Mouse (Mus musculus): ENCODE measurements around the gene Sdccag8. TPM values are rescaled to one million over a fixed set of nuclear protein-coding genes. Genes with fewer than 3 reads are reported as not detected.

The Sdccag8 gene
- polyA plus RNA-seq, 1 experiment from 2014 or later, result 18.2 TPM

DNA sequence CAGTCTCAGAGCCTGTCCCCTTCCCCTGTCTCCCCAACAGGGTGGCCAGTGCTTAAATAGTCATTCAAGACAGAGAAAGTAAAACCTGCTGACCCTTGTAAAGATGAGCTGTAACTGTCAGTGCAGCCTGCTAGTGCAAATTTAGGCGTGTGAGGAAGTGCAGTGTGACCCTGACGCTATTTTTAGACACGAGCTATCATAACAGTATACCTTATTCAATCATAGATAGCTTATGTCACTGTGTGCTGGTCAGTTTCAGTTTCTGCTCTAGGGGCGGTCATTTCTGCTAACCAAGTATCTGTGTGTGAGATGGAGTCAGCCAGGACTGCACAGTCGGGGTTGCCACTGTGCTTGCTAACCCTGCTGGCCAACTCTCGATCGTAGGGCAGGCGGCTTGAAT is 9.4 kb downstream of the Sdccag8 start:
- no peak overlapping the region for H3K27ac ChIP-seq (replicated peaks; ENCODE audit: low read depth, low read length)
- no peak for DNase-seq (ENCODE audit: low spot score)

DNA sequence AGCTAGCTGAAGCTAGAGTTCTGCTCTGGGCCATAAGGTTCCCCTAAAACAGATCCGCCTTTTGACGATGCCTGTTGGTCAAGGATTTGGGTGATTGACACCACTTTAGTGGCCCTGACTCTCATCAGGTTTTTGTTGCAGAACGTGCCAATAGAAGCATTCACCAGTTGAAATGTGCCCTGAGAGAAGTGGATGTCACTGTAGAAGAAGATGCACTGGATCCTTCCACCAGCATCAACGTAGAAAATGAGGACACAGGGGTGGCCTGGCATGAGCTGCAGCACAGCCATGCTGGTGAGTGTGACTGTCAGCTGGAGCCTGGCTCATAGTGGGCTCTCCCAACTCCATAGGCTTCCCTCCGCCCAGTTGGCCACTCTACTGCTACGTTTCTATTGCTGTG is 10.2 kb downstream of the Sdccag8 start:
- no peaks in the 10 kb centered on the region for H3K4me1 ChIP-seq (ENCODE audit: control insufficient read depth, insufficient read depth, low read length)
- 83% methylated on average over 6 of the region's 6 CpGs for WGBS
- H3K27ac ChIP-seq (replicated peaks; ENCODE audit: low read depth, low read length), result no peak overlapping the region
- no peaks in the 10 kb centered on the region for H3K9me3 ChIP-seq (ENCODE audit: control insufficient read depth, low read length)
- peaks cover 8% of the 10 kb centered on the region; the same call in 1 of the 2 replicates for H3K36me3 ChIP-seq (ENCODE audit: control insufficient read depth, insufficient read depth, low read length)
- ATAC-seq (ENCODE audit: low read depth), result no peak
- no peak overlapping the region for H3K4me2 ChIP-seq (ENCODE audit: low read depth, low read length)
- no peaks in the 10 kb centered on the region for H3K27me3 ChIP-seq (replicated peaks; ENCODE audit: control insufficient read depth, insufficient read depth, low read length)
- H3K4me3 ChIP-seq (ENCODE audit: low read depth, low read length), result no peak overlapping the region
- H3K9ac ChIP-seq (ENCODE audit: low read depth, low read length), result no peak overlapping the region
- no peak for DNase-seq (ENCODE audit: low spot score)

More for the DNA sequence above, 9.4 kb downstream of the Sdccag8 start:
- no peak overlapping the region for H3K9ac ChIP-seq (ENCODE audit: low read depth, low read length)
- H3K9me3 ChIP-seq (ENCODE audit: control insufficient read depth, low read length), result no peaks in the 10 kb centered on the region
- no peak for ATAC-seq (ENCODE audit: low read depth)
- no peak overlapping the region for H3K4me3 ChIP-seq (ENCODE audit: low read depth, low read length)
- H3K36me3 ChIP-seq (ENCODE audit: control insufficient read depth, insufficient read depth, low read length), result peaks cover 7% of the 10 kb centered on the region; the same call in 1 of the 2 replicates
- no peaks in the 10 kb centered on the region for H3K27me3 ChIP-seq (replicated peaks; ENCODE audit: control insufficient read depth, insufficient read depth, low read length)
- WGBS, result 83% methylated on average over 8 of the region's 8 CpGs
- no peak overlapping the region for H3K4me2 ChIP-seq (ENCODE audit: low read depth, low read length)
- H3K4me1 ChIP-seq (ENCODE audit: control insufficient read depth, insufficient read depth, low read length), result no peaks in the 10 kb centered on the region

DNA sequence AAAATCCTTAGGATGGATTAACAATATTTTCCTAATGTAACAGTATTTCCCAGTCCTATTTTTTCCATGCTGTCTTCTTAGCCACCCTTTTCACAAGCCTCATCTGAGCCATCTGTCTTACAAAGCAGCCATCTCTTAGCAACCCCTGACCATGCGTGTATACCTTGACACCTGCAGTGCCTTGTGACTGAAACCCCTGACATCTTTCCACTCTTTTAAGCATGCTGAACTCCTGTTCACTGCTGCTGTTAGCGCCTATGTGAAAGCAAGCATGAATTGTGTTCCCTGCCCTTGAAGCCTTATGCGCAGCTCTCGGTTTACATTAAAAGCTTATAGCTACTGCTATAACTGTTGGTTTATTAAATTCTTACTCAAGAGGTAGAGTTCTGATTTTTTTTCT is 10.6 kb downstream of the Sdccag8 start:
- H3K9ac ChIP-seq (ENCODE audit: low read depth, low read length), result no peak overlapping the region
- no peaks in the 10 kb centered on the region for H3K4me1 ChIP-seq (ENCODE audit: control insufficient read depth, insufficient read depth, low read length)
- H3K27ac ChIP-seq (replicated peaks; ENCODE audit: low read depth, low read length), result no peak overlapping the region
- H3K4me2 ChIP-seq (ENCODE audit: low read depth, low read length), result no peak overlapping the region
- no peak for ATAC-seq (ENCODE audit: low read depth)
- 89% methylated on average over 4 of the region's 4 CpGs for WGBS
- no peaks in the 10 kb centered on the region for H3K9me3 ChIP-seq (ENCODE audit: control insufficient read depth, low read length)
- no peak overlapping the region for H3K4me3 ChIP-seq (ENCODE audit: low read depth, low read length)
- no peak for DNase-seq (ENCODE audit: low spot score)
- H3K36me3 ChIP-seq (ENCODE audit: control insufficient read depth, insufficient read depth, low read length), result peaks cover 8% of the 10 kb centered on the region; the same call in 1 of the 2 replicates
- no peaks in the 10 kb centered on the region for H3K27me3 ChIP-seq (replicated peaks; ENCODE audit: control insufficient read depth, insufficient read depth, low read length)

DNA sequence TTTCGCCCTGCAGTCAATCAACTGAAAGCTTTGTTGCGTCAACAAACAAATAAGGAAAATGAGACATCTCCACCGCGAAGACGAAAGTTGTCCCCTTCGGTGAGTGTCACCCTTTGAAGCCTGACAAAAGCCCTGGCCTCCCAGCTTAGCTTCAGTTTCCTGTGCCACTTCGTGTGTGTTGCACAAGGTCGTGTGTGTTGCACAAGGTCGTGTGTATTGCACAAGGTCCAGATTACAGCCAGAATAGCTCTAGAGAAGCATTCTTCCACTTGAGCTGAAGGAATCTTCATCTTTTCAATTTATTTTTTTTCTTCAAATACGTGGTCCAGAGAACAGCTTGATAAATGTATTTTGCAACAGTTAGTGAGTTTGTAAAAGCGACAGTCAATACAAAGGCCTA is 11.7 kb downstream of the Sdccag8 start:
- ATAC-seq (ENCODE audit: low read depth), result no peak
- H3K27me3 ChIP-seq (replicated peaks; ENCODE audit: control insufficient read depth, insufficient read depth, low read length), result no peaks in the 10 kb centered on the region
- DNase-seq (ENCODE audit: low spot score), result no peak
- H3K4me3 ChIP-seq (ENCODE audit: low read depth, low read length), result no peak overlapping the region
- no peaks in the 10 kb centered on the region for H3K9me3 ChIP-seq (ENCODE audit: control insufficient read depth, low read length)
- 82% methylated on average over 11 of the region's 11 CpGs for WGBS
- no peak overlapping the region for H3K4me2 ChIP-seq (ENCODE audit: low read depth, low read length)
- no peak overlapping the region for H3K27ac ChIP-seq (replicated peaks; ENCODE audit: low read depth, low read length)
- no peak overlapping the region for H3K9ac ChIP-seq (ENCODE audit: low read depth, low read length)
- no peaks in the 10 kb centered on the region for H3K4me1 ChIP-seq (ENCODE audit: control insufficient read depth, insufficient read depth, low read length)
- H3K36me3 ChIP-seq (ENCODE audit: control insufficient read depth, insufficient read depth, low read length), result peaks cover 8% of the 10 kb centered on the region; the same call in 1 of the 2 replicates

DNA sequence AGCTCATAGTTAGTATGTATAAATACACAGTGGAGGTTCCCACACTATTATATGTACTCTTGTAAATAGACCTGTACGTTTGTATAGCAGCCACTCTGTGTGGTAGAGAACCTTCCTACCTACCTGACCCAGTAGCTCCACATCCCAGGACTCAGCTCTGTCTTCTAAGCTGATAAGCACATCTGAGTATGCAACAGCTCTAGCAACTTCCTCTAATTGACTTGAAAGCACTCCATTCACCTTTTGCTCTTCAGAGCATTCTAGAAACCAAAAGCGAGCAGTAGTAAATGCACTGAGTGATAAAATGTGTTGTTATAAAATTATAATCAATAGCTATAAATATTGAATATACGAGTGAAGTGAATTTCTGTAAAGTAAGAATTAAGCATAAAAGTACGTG is 12.5 kb downstream of the Sdccag8 start:
- WGBS, result 85% methylated on average over 4 of the region's 4 CpGs

DNA sequence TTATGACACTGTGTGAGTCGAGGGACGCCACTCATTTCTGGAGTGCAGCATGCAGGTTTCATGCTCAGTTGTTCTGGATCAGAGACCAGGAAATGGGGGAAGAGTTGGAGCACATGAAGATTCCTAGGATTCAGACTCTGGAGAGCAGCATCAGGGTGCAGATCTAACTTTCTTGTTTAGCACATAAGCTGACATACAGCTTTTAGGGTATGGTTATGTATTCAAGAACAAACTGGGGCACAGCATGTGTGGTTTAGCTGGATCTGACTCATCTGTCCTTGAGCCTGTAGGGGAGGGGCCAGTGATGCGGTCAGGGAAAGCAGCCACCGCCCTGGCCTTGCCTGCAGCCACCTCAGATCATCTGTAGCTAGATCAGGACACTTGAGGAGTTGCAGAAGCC is 12.9 kb downstream of the Sdccag8 start:
- 75% methylated on average over 4 of the region's 4 CpGs for WGBS
- Histone ChIP-seq H3K36me3 (ENCODE audit: control insufficient read depth, insufficient read depth, low read length) (peaks cover 8% of the 10 kb centered on the region; the same call in 1 of the 2 replicates), H3K4me3 (ENCODE audit: low read depth, low read length) (no peak overlapping the region), H3K27ac (replicated peaks; ENCODE audit: low read depth, low read length) (no peak overlapping the region), H3K9me3 (ENCODE audit: control insufficient read depth, low read length) (no peaks in the 10 kb centered on the region), H3K9ac (ENCODE audit: low read depth, low read length) (no peak overlapping the region), H3K4me1 (ENCODE audit: control insufficient read depth, insufficient read depth, low read length) (no peaks in the 10 kb centered on the region), H3K27me3 (replicated peaks; ENCODE audit: control insufficient read depth, insufficient read depth, low read length) (no peaks in the 10 kb centered on the region), H3K4me2 (ENCODE audit: low read depth, low read length) (no peak overlapping the region)
- no peak for DNase-seq (ENCODE audit: low spot score)
- no peak for ATAC-seq (ENCODE audit: low read depth)

More for the DNA sequence above, 12.5 kb downstream of the Sdccag8 start:
- H3K9me3 ChIP-seq (ENCODE audit: control insufficient read depth, low read length), result no peaks in the 10 kb centered on the region
- H3K4me3 ChIP-seq (ENCODE audit: low read depth, low read length), result no peak overlapping the region
- DNase-seq (ENCODE audit: low spot score), result no peak
- ATAC-seq (ENCODE audit: low read depth), result no peak
- H3K36me3 ChIP-seq (ENCODE audit: control insufficient read depth, insufficient read depth, low read length), result peaks cover 8% of the 10 kb centered on the region; the same call in 1 of the 2 replicates
- H3K4me2 ChIP-seq (ENCODE audit: low read depth, low read length), result no peak overlapping the region
- no peaks in the 10 kb centered on the region for H3K27me3 ChIP-seq (replicated peaks; ENCODE audit: control insufficient read depth, insufficient read depth, low read length)
- no peaks in the 10 kb centered on the region for H3K4me1 ChIP-seq (ENCODE audit: control insufficient read depth, insufficient read depth, low read length)
- H3K27ac ChIP-seq (replicated peaks; ENCODE audit: low read depth, low read length), result no peak overlapping the region
- H3K9ac ChIP-seq (ENCODE audit: low read depth, low read length), result no peak overlapping the region

DNA sequence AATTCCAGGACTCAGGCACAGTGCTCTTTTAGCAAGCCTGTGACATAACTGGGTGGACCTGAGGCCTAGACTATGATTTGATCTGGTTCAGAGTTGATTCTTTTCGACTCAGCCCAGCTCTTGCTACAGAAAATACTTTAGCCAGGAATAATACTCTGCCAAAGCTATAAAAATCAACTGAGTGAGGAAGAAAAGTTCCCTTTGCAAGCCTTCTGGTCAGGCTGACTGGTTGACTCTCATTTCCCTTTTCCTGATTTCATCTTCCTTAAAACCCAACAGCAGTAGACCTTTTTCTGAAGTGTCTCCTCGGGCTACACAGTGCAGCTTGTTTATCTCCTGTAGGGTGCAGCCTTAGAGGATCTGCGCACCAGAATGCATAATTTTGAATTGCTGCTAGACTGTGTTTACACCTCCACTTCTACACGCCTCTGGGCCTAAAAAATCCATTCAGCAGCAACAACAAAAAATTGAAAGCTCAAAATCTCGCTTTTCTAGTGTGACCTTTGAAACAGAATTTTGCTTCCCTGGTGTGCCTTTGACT is 13.6 kb downstream of the Sdccag8 start:
- no peak overlapping the region for H3K4me3 ChIP-seq (ENCODE audit: low read depth, low read length)
- no peaks in the 10 kb centered on the region for H3K27me3 ChIP-seq (replicated peaks; ENCODE audit: control insufficient read depth, insufficient read depth, low read length)
- no peak overlapping the region for H3K9ac ChIP-seq (ENCODE audit: low read depth, low read length)
- H3K4me1 ChIP-seq (ENCODE audit: control insufficient read depth, insufficient read depth, low read length), result no peaks in the 10 kb centered on the region
- H3K9me3 ChIP-seq (ENCODE audit: control insufficient read depth, low read length), result no peaks in the 10 kb centered on the region
- H3K27ac ChIP-seq (replicated peaks; ENCODE audit: low read depth, low read length), result no peak overlapping the region
- 79% methylated on average over 5 of the region's 5 CpGs for WGBS
- H3K36me3 ChIP-seq (ENCODE audit: control insufficient read depth, insufficient read depth, low read length), result peaks cover 8% of the 10 kb centered on the region; the same call in 1 of the 2 replicates
- no peak for ATAC-seq (ENCODE audit: low read depth)
- no peak for DNase-seq (ENCODE audit: low spot score)
- no peak overlapping the region for H3K4me2 ChIP-seq (ENCODE audit: low read depth, low read length)

DNA sequence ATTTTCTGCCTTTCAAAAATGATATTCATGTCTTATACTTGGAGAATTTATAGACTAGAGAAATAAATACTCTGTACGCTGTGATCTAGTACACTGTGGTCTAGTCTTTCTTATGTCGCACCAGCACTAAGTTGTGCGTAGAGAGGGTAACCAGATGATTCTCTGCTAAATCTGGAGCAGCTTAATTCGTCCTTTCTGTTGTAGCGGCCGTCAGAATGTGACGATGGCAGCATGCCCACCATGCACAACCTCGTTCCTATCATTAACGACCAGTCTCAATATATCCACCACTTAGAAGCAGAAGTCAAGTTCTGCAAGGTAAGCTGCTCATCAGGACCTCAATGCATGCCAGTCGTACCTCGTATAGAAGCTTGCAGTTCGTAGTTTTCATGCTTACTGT is 14.2 kb downstream of the Sdccag8 start:
- no peaks in the 10 kb centered on the region for H3K27me3 ChIP-seq (replicated peaks; ENCODE audit: control insufficient read depth, insufficient read depth, low read length)
- peaks cover 8% of the 10 kb centered on the region; the same call in 1 of the 2 replicates for H3K36me3 ChIP-seq (ENCODE audit: control insufficient read depth, insufficient read depth, low read length)
- H3K4me3 ChIP-seq (ENCODE audit: low read depth, low read length), result no peak overlapping the region
- H3K9me3 ChIP-seq (ENCODE audit: control insufficient read depth, low read length), result no peaks in the 10 kb centered on the region
- 90% methylated on average over 12 of the region's 12 CpGs for WGBS
- no peak overlapping the region for H3K4me2 ChIP-seq (ENCODE audit: low read depth, low read length)
- no peak for ATAC-seq (ENCODE audit: low read depth)
- no peak overlapping the region for H3K9ac ChIP-seq (ENCODE audit: low read depth, low read length)
- DNase-seq (ENCODE audit: low spot score), result no peak
- H3K27ac ChIP-seq (replicated peaks; ENCODE audit: low read depth, low read length), result no peak overlapping the region
- H3K4me1 ChIP-seq (ENCODE audit: control insufficient read depth, insufficient read depth, low read length), result no peaks in the 10 kb centered on the region

DNA sequence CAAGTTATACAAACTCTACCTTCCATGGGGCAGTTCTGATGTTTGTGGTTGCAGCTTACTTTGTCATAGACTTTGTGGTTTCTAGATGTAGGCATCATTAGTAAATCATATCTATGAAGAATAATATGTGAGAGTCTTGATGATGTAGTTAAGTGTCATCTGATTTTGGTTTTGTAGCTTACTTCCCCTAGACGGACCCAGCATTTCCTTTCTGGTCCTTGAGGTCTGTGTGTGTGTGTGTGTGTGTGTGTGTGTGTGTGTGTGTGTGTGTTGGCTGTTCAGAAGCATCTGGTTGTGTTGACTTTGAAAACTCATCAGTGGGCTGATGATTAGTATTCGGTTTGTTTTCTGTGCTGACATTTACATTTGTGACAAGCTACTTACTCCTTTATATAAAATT is 17.6 kb downstream of the Sdccag8 start:
- H3K27ac ChIP-seq (replicated peaks; ENCODE audit: low read depth, low read length), result no peak overlapping the region
- no peak overlapping the region for H3K4me3 ChIP-seq (ENCODE audit: low read depth, low read length)
- H3K36me3 ChIP-seq (ENCODE audit: control insufficient read depth, insufficient read depth, low read length), result peaks cover 4% of the 10 kb centered on the region; the same call in 1 of the 2 replicates
- no peak overlapping the region for H3K4me2 ChIP-seq (ENCODE audit: low read depth, low read length)
- no peaks in the 10 kb centered on the region for H3K9me3 ChIP-seq (ENCODE audit: control insufficient read depth, low read length)
- ATAC-seq (ENCODE audit: low read depth) (no peak), DNase-seq (ENCODE audit: low spot score) (no peak)
- no peak overlapping the region for H3K9ac ChIP-seq (ENCODE audit: low read depth, low read length)
- H3K4me1 ChIP-seq (ENCODE audit: control insufficient read depth, insufficient read depth, low read length), result 0 out of 2 replicates have a peak, but pooled peaks cover 5% of the 10 kb centered on the region
- WGBS, result 83% methylated on average over 2 of the region's 2 CpGs
- no peaks in the 10 kb centered on the region for H3K27me3 ChIP-seq (replicated peaks; ENCODE audit: control insufficient read depth, insufficient read depth, low read length)
